Mouse (Mus musculus): Measurements from ENCODE around the gene Wbp2.

GRCm38 (mm10) chr11:116055873-116056272, 30.9 kb downstream of the Wbp2 start:
- TF ChIP-seq TAL1 (IDR thresholded peaks at IDR 0.05; ENCODE audit: low read length): no peak
- TF ChIP-seq GATA1 (IDR thresholded peaks at IDR 0.05; ENCODE audit: low read length): no peak

Data from erythroblast, embryonic 14.5 days (primary cell).